Mouse (Mus musculus) liver, embryonic 11.5 days (tissue): ENCODE measurements around the gene AU015836. TPM values are rescaled to one million over a fixed set of nuclear protein-coding genes. Genes with fewer than 3 reads are reported as not detected.
"Not testable (repeated sequence)": the region's sequence is repeated elsewhere in the genome, so short reads cannot be mapped to it uniquely, and the experiment has no call there.

ENCODE experiments used
- ATAC-seq: fragments of 200-750 bp; cut with Nextera tagmentation; replicated peaks from 2 replicates; pipeline ENCODE4 v1.8.0; 2017; ENCODE audit warnings: moderate number of reproducible peaks, mild to moderate bottlenecking, moderate TSS enrichment, moderate library complexity; ENCODE audit not compliant: low FRiP score
- DNase-seq: peaks from one replicate; pipeline ENCODE4 v3.0.0-alpha.2; 2017; ENCODE audit warnings: low spot score
- H3K27ac ChIP-seq: fragments of 300-500 bp; sonication (generic); 2 replicates; pipeline ENCODE4 v1.5.1; 2014; ENCODE audit warnings: mild to moderate bottlenecking, low read depth, low read length, control low read depth
- H3K27me3 ChIP-seq: fragments of 300-500 bp; sonication (generic); replicated peaks from 2 replicates; pipeline ENCODE4 v1.6.1; 2014; ENCODE audit warnings: low read length, mixed read lengths; ENCODE audit not compliant: control insufficient read depth, insufficient read depth
- H3K36me3 ChIP-seq: fragments of 300-500 bp; sonication (generic); 2 replicates; pipeline ENCODE4 v1.6.1; 2014; ENCODE audit warnings: mild to moderate bottlenecking, low read length, moderate library complexity, mixed read lengths; ENCODE audit not compliant: control insufficient read depth, insufficient read depth
- H3K4me1 ChIP-seq: fragments of 300-500 bp; sonication (generic); replicated peaks from 2 replicates; pipeline ENCODE4 v1.6.1; 2014; ENCODE audit warnings: low read length, mixed read lengths; ENCODE audit not compliant: control insufficient read depth, insufficient read depth
- H3K4me2 ChIP-seq: fragments of 300-500 bp; sonication (generic); 2 replicates; pipeline ENCODE4 v1.6.1; 2014; ENCODE audit warnings: mild to moderate bottlenecking, control low read depth, moderate library complexity
- H3K4me3 ChIP-seq: fragments of 300-500 bp; sonication (generic); 2 replicates; pipeline ENCODE4 v1.5.1; 2014; ENCODE audit warnings: low read depth, low read length, control low read depth
- H3K9ac ChIP-seq: fragments of 300-500 bp; sonication (generic); 2 replicates; pipeline ENCODE4 v1.6.1; 2014; ENCODE audit warnings: low read depth, low read length, control low read depth
- H3K9me3 ChIP-seq: fragments of 300-500 bp; sonication (generic); 2 replicates; pipeline ENCODE4 v1.6.1; 2016; ENCODE audit warnings: low read length, inconsistent platforms, mixed read lengths; ENCODE audit not compliant: control insufficient read depth
- WGBS: fragments of 180-500 bp; shearing (Covaris S2); extraction: QIAGEN DNeasy Blood & Tissue Kit; methylation state at CpG from one replicate; pipeline ENCODE4 v1.1.7; 2014; 5-methylcytosine and 5-hydroxymethylcytosine counted together
- polyA plus RNA-seq: library from polyadenylated mRNA; unstranded; fragments of >200 nt; fragmentation: Nextera tagmentation; extraction: Ambion mirVana; gene quantifications from 2 replicates; pipeline ENCODE4 v1.2.1, GENCODE M21; 2014

The AU015836 gene
- polyA plus RNA-seq, 1 experiment from 2014 or later: 0.27 TPM

GRCm38 (mm10) chrX:93985096-93985495 lies 16.6 kb downstream of the AU015836 start:
- not testable (repeated sequence) for H3K27ac ChIP-seq, H3K4me2 ChIP-seq, DNase-seq, ATAC-seq, H3K36me3 ChIP-seq, H3K4me3 ChIP-seq, H3K4me1 ChIP-seq, H3K9me3 ChIP-seq, H3K9ac ChIP-seq
- 59% methylated on average over 3 of the region's 3 CpGs for WGBS
- peaks cover 23% of the 10 kb centered on the region for H3K27me3 ChIP-seq

- 61% methylated on average over 3 of the region's 3 CpGs for WGBS
Measured at GRCm38 (mm10) chrX:94006991-94007390, 38.5 kb downstream of the AU015836 start.

GRCm38 (mm10) chrX:94009442-94009841 lies 41.0 kb downstream of the AU015836 start:
- H3K9me3 ChIP-seq: no peaks in the 10 kb centered on the region
- H3K4me2 ChIP-seq: no peak overlapping the region
- H3K27me3 ChIP-seq: peaks cover 20% of the 10 kb centered on the region
- no peak overlapping the region for H3K4me3 ChIP-seq
- no peaks in the 10 kb centered on the region for H3K36me3 ChIP-seq
- 59% methylated on average over 3 of the region's 3 CpGs for WGBS
- H3K27ac ChIP-seq: no peak overlapping the region
- ATAC-seq: peak; percentile 73
- H3K9ac ChIP-seq: no peak overlapping the region
- no peak for DNase-seq
- peaks cover 3% of the 10 kb centered on the region; the same call in 1 of the 2 replicates for H3K4me1 ChIP-seq

More at GRCm38 (mm10) chrX:94006991-94007390, 38.5 kb downstream of the AU015836 start:
- H3K9ac ChIP-seq: no peak overlapping the region
- H3K27ac ChIP-seq: no peak overlapping the region; the same call in 1 of the 2 replicates
- H3K4me3 ChIP-seq: no peak overlapping the region
- no peaks in the 10 kb centered on the region for H3K36me3 ChIP-seq
- peaks cover 12% of the 10 kb centered on the region for H3K27me3 ChIP-seq
- DNase-seq: no peak
- ATAC-seq: peak; percentile 86
- H3K9me3 ChIP-seq: no peaks in the 10 kb centered on the region
- H3K4me1 ChIP-seq: peaks cover 3% of the 10 kb centered on the region; the same call in 1 of the 2 replicates
- no peak overlapping the region for H3K4me2 ChIP-seq

GRCm38 (mm10) chrX:94011656-94012173 lies 43.3 kb downstream of the AU015836 start:
- 84% methylated on average over 7 of the region's 7 CpGs for WGBS
- Histone ChIP-seq H3K27ac (no peak overlapping the region), H3K9ac (no peak overlapping the region), H3K4me2 (no peak overlapping the region), H3K4me1 (peaks cover 3% of the 10 kb centered on the region; the same call in 1 of the 2 replicates), H3K4me3 (no peak overlapping the region), H3K36me3 (no peaks in the 10 kb centered on the region), H3K27me3 (peaks cover 19% of the 10 kb centered on the region), H3K9me3 (no peaks in the 10 kb centered on the region)
- no peak for DNase-seq
- no peak for ATAC-seq

- Histone ChIP-seq H3K4me3 (no peak overlapping the region), H3K9me3 (no peaks in the 10 kb centered on the region), H3K9ac (no peak overlapping the region), H3K4me1 (peaks cover 3% of the 10 kb centered on the region; the same call in 1 of the 2 replicates), H3K27ac (no peak overlapping the region), H3K27me3 (peaks cover 19% of the 10 kb centered on the region), H3K4me2 (no peak overlapping the region), H3K36me3 (no peaks in the 10 kb centered on the region)
- DNase-seq (no peak), ATAC-seq (no peak)
- WGBS: 53% methylated on average over 12 of the region's 12 CpGs
Measured at GRCm38 (mm10) chrX:94012479-94013167, 44.2 kb downstream of the AU015836 start.

GRCm38 (mm10) chrX:94016891-94017290 lies 48.4 kb downstream of the AU015836 start:
- no peaks in the 10 kb centered on the region for H3K9me3 ChIP-seq
- H3K9ac ChIP-seq: no peak overlapping the region
- no peak overlapping the region for H3K27ac ChIP-seq
- H3K4me3 ChIP-seq: no peak overlapping the region
- WGBS: 17% methylated on average over 1 of the region's 1 CpGs
- H3K36me3 ChIP-seq: no peaks in the 10 kb centered on the region
- DNase-seq: no peak
- H3K4me1 ChIP-seq: no peaks in the 10 kb centered on the region
- ATAC-seq: no peak
- H3K4me2 ChIP-seq: no peak overlapping the region
- peaks cover 14% of the 10 kb centered on the region for H3K27me3 ChIP-seq

- H3K27ac ChIP-seq: no peak overlapping the region
- no peak overlapping the region for H3K9ac ChIP-seq
- ATAC-seq (no peak), DNase-seq (no peak)
- 0 out of 2 replicates have a peak, but pooled peaks cover 7% of the 10 kb centered on the region for H3K27me3 ChIP-seq
- H3K4me2 ChIP-seq: no peak overlapping the region
- H3K4me3 ChIP-seq: no peak overlapping the region
- no peaks in the 10 kb centered on the region for H3K9me3 ChIP-seq
- 72% methylated on average over 5 of the region's 5 CpGs for WGBS
- no peaks in the 10 kb centered on the region for H3K36me3 ChIP-seq
- H3K4me1 ChIP-seq: no peaks in the 10 kb centered on the region
Measured at GRCm38 (mm10) chrX:94022264-94022874, 53.9 kb downstream of the AU015836 start.
